Mouse (Mus musculus): ENCODE measurements around the gene Slc17a4.

The Slc17a4 gene

GRCm38 (mm10) chr13:23914376-23915167, at the start of gene Slc17a4:
Gene Slc17a4 (minus strand): TSS chr13:23915009.
- DNase-seq (ENCODE audit: extremely low spot score, low spot score): no peak

DNA sequence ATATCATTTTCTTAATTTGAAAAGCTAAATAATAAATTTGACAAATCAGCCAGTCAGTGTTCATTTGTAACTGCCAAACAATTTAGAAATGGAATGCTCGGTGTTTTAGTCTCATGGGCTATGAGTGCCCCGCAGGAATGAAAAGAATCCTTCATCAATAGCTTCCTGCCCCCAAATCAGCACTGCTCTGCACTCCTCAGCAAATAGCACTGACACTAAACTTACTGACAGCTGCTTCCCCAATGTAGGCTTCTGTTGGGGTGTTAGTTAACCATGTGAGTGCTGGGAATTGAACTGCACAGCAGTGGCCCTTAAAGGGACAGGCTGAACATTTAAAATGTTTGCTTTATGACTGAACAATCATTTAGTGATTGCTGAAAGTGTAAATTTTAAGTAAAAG, 45.0 kb upstream of the Slc17a4 start:
- DNase-seq (ENCODE audit: extremely low spot score, low spot score): no peak

- DNase-seq (ENCODE audit: extremely low spot score, low spot score): no peak
These were observed 36.1 kb upstream of the Slc17a4 start for GRCm38 (mm10) chr13:23950928-23951327.

DNA sequence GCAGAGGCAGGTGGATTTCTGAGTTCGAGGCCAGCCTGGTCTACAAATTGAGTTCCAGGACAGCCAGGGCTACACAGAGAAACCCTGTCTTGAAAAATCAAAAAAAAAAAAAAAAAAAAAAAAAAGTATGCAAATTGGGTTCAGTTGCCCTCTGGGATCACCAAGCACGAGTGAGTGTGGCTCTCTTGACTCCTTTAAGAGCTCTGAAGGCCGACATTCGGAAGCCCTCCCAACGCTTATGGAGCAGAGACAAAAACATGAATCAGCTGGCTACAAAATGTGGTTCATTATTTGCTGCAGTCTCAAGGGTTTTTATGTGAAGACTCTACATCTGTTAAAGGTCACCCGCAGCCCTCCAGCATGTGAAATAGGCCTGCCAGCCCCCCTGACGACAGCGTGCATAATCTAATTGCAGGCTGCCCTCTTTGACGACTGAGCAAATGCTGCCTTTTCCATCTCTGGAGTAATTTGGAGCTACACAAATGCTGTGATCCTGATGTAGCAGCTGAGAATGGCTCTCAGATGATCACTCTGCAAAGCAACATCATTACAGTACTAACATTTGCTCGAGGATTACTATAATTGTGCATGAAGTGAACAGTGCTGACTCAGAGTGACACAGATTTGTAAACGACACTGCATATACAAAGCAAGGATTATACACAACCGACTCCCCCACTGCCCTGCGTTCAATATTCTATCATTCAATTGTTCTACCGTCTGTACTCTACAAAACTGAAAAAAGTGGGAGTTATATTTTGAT, 34.9 kb upstream of the Slc17a4 start:
- peak; percentile 20 for DNase-seq (ENCODE audit: extremely low spot score, low spot score)

DNA sequence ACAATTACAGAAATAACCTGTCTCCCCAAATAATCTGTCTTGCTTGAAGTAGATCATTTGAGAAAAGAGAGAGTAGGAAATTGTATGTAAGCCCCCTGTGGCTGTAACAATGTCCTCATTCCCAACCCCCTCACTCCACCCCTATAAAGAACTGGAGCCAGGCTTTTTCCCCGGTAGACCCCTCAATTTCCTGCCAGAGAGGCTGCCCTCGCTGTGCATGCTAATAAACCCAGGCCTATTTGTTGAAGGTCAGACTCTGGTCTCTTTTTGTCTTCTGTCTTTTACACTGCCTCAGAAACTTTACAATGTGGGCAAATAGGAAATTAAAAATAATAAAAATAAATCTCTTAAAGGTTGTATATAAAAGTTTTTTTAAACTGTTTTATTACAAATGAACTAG, 31.4 kb upstream of the Slc17a4 start:
- DNase-seq (ENCODE audit: extremely low spot score, low spot score): no peak

- no peak for DNase-seq (ENCODE audit: extremely low spot score, low spot score)
These were observed 28.1 kb upstream of the Slc17a4 start for GRCm38 (mm10) chr13:23942861-23943260.

DNA sequence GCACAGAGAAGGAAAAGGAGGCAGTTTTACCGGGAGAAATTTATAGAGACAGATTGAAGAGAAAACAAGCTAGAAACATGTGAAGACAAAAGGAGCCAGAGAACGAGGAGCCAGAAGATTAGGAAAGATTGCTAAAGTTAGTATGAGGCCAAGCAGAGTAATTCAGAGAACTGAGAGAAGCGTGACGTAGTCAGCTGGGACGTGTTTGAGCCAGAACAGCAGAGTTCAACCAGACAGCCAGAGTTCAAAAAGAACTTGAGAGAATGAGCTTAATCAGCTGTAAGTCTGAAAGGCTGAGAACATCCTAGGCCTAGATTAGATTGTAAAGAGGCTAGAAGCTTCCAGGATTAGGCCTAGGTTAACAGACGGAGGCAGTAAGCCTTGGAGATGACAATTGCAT, 25.5 kb upstream of the Slc17a4 start:
- no peak for DNase-seq (ENCODE audit: extremely low spot score, low spot score)

DNA sequence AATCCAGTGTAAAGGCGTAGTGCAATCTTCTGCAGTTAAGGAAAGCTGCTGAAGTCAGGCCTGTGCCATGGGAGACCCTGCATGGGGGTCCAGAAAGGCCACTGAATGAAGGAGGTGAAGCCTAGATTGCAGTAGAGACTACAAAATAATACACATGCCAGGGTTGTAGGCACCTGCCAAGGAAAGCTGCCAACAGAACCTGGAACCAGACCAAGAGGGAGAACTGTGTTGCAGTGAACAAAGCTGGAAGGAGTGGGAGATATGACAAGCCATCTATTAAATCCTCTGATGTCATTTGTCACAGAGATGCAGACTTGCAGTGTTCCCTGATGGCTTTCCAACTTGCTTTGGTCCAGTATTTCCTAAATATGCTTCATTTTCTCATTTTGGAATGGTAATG, 23.9 kb upstream of the Slc17a4 start:
- DNase-seq (ENCODE audit: extremely low spot score, low spot score): no peak

- no peak for DNase-seq (ENCODE audit: extremely low spot score, low spot score)
These were observed 19.4 kb upstream of the Slc17a4 start, which contains the start of gene Hist1h2aa for GRCm38 (mm10) chr13:23934211-23934520. Gene Hist1h2aa (plus strand): TSS chr13:23934462.

DNA sequence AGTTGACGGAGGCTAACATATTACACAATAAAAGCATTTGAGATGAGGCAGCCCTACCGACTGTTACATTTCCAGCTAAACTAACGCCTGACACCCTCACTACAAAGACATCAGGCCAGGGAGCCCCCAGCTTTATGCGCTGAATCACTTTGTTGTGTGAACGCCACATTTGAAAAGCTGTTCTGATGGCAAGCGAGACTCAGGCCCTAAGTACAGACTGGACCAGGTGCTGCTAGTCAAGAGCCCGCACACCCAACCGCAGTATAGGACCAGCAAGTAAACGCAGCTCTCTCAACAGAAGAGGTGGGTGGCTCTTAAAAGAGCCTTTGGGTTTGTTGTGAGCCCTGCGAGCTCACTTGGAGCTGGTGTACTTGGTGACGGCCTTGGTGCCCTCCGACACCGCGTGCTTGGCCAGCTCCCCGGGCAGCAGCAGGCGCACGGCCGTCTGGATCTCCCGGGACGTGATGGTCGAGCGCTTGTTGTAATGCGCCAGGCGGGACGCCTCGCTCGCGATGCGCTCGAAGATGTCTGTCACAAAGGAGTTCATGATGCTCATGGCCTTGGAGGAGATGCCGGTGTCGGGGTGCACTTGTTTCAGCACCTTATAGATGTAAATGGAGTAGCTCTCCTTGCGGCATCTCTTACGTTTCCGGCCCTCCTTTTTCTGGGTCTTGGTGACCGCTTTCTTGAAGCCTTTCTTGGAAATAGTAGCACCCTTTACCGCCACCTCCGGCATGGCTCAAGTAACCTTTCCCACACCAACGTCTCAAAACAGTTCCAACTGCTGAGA, 18.8 kb upstream of the Slc17a4 start, which contains the start of gene Hist1h2ba:
Hist1h2ba (minus strand) TSS at position 736 of the 790 bp plus-strand sequence.
- DNase-seq (ENCODE audit: extremely low spot score, low spot score): no peak

GRCm38 (mm10) chr13:23930904-23931303, 16.1 kb upstream of the Slc17a4 start:
- no peak for DNase-seq (ENCODE audit: extremely low spot score, low spot score)

GRCm38 (mm10) chr13:23930461-23930860, 15.7 kb upstream of the Slc17a4 start:
- no peak for DNase-seq (ENCODE audit: extremely low spot score, low spot score)

- DNase-seq (ENCODE audit: extremely low spot score, low spot score): no peak
These were observed 13.8 kb upstream of the Slc17a4 start for GRCm38 (mm10) chr13:23928637-23929036.

DNA sequence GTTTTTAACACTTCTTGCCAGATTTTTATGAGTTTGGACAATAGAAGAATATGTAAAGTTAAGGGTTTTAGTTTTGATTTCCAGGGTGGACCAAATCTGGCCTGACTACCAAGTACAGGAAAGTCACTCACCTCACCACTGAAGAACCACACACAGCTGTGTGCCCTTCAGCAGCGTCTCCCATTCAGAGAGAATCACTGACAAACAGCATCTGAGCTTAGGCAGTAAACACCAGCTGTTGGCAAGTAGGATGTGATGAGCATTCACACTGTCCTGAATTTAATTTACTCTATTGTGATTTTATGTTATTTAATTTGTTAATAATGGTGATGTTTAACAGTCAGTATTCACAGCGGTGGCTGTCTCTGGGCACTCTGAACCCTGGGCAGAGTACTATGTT, 11.0 kb upstream of the Slc17a4 start:
- DNase-seq (ENCODE audit: extremely low spot score, low spot score): no peak

DNA sequence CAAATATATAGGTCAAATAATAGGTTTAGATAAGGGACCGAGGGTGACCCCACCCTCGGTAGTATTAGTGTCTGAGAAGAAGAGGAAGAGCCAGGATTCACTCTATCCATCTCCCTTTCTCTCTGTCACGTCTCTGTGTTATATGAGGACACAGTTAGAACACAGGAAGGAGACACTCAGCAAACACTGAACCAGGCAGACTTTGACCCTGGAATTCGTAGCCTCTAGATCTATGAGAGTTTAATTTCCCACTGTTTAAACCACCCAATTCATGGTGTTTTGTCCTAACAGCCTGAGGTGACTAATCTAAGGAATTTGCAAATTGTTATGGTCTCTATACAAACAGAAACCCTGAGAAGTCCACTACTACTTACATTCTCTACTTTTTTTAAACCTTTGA, 2.9 kb upstream of the Slc17a4 start:
- DNase-seq (ENCODE audit: extremely low spot score, low spot score): no peak

- DNase-seq (ENCODE audit: extremely low spot score, low spot score): no peak
These were observed 1.3 kb upstream of the Slc17a4 start for GRCm38 (mm10) chr13:23916132-23916531.

DNA sequence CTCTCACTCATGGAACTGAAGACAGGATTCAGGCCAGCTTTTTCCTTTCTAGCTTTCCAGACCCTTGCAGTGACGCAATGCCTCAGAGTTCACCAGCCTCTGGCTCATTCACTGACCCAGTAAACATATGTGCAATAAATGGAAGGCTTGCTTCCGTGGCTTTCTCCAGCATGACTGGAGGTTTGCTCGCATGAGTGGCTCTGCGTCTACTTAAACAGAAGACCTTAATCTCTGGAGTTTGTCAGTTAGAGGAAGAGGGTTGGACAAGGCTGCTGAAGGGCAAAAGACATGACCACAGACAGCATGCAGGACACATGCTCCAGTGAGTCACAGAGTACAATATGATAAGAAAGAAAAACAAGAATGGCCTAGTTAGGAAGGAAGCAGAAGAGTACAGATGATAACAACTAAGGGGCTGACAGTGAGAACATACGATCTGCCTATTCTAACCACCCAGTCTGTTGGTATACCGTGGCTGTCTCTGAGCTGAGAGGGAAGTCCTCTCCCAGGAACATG, 960 bp downstream of the Slc17a4 start:
- DNase-seq (ENCODE audit: extremely low spot score, low spot score): no peak

- no peak for DNase-seq (ENCODE audit: extremely low spot score, low spot score)
These were observed 3.5 kb downstream of the Slc17a4 start for GRCm38 (mm10) chr13:23911335-23911734.

GRCm38 (mm10) chr13:23910121-23910520, 4.7 kb downstream of the Slc17a4 start:
- DNase-seq (ENCODE audit: extremely low spot score, low spot score): no peak

GRCm38 (mm10) chr13:23906906-23907305, 7.9 kb downstream of the Slc17a4 start:
- DNase-seq (ENCODE audit: extremely low spot score, low spot score): no peak

DNA sequence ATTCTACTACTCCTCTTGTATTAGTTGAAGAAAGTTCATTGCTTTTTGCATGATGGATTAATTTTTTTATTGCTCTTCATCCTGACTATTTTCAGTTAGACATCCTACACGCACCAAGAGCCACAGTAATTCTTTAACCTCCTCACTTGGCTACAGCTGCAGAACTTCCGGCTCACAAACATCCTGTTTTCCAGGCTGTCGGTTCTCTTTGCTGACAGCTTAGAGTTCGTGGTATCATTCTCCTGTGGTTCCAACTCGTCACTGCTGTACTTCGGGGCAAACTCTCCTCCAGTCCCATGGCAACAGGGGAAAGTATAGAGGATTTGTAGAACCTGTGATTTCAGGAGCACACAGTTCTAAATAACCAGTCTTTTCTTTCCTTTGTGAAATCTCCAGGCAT, 16.6 kb downstream of the Slc17a4 start:
- DNase-seq (ENCODE audit: extremely low spot score, low spot score): no peak

DNA sequence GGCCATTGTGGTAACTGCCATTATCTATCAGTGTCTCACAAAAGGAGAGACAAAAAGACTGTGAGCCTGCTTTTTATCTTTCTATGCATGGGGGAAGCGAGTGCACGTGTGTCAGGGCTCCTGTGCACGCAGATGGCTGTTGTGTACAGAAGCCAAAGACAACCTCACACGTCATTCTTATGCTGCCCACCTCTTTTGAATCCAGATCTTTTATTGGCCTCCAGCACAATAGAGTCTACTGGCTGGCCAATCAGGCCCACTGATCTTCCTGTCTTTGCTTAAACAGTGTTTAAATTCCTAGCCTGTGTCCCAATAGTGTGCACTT, 21.6 kb downstream of the Slc17a4 start:
- DNase-seq (ENCODE audit: extremely low spot score, low spot score): no peak
